Comparison of ENCODE assay signal across 18 mouse cellular contexts in genomic region chr19:10329033-10329432, GRCm38 (mm10). TPM values are rescaled to one million over a fixed set of nuclear protein-coding genes. Genes with fewer than 3 reads are reported as not detected.
"Had no signal": no experiment of that assay in that cellular context is flagged by ENCODE, and none has a peak within 500 bp of the region (broad histone marks: within the 10 kb centered on the region; RNA-seq: fewer than 3 reads in every experiment).

No protein-coding gene starts in this region.

- ATAC-seq: midbrain, embryonic 16.5 days had no signal

- H3K27me3 ChIP-seq: stomach, embryonic 15.5 days had no signal

- H3K4me2 ChIP-seq: lung, embryonic 14.5 days; midbrain, embryonic 12.5 days; neural tube, embryonic 12.5 days; stomach, embryonic 15.5 days had no signal

- DNase-seq: lung, adult 18-20 months; lung, embryonic 14.5 days; lung, postnatal 10 days; lung, postnatal 4 days; midbrain, embryonic 14.5 days; right cerebral cortex, postnatal 14 days; thymus, adult 2 months; thymus, postnatal 25 days; thymus, postnatal 4 days had no signal

- H3K27ac ChIP-seq: midbrain, embryonic 10.5 days; midbrain, embryonic 12.5 days; neural tube, embryonic 12.5 days; stomach, embryonic 15.5 days; stomach, postnatal 0 days had no signal

- H3K9me3 ChIP-seq: midbrain, embryonic 10.5 days; midbrain, embryonic 12.5 days; neural tube, embryonic 12.5 days; stomach, embryonic 15.5 days had no signal

- H3K36me3 ChIP-seq: midbrain, embryonic 10.5 days; midbrain, embryonic 12.5 days; neural tube, embryonic 12.5 days; stomach, embryonic 15.5 days had no signal

- H3K4me3 ChIP-seq: midbrain, embryonic 10.5 days; midbrain, embryonic 12.5 days; neural tube, embryonic 12.5 days; stomach, embryonic 15.5 days had no signal

- H3K9ac ChIP-seq: lung, embryonic 14.5 days; midbrain, embryonic 12.5 days; neural tube, embryonic 12.5 days; stomach, embryonic 15.5 days had no signal

- H3K4me1 ChIP-seq: midbrain, embryonic 12.5 days; neural tube, embryonic 12.5 days; stomach, embryonic 15.5 days had no signal

RNA-seq across cellular contexts. Expression of gene Dagla, which starts 24.4 kb away (rescaled TPM):
- total RNA-seq: megakaryocyte, adult 5-6 weeks; megakaryocyte-erythroid progenitor cell, adult 5-6 weeks; neutrophil, adult 5-6 weeks had no signal

RNA-seq across cellular contexts. Expression of gene Syt7, which starts 59.9 kb away (rescaled TPM):
- total RNA-seq: megakaryocyte, adult 5-6 weeks; megakaryocyte-erythroid progenitor cell, adult 5-6 weeks; neutrophil, adult 5-6 weeks had no signal
